Comparison of ENCODE assay signal across 8 mouse cellular contexts in genomic region chr10:103368296-103369080, GRCm38 (mm10). TPM values are rescaled to one million over a fixed set of nuclear protein-coding genes. Genes with fewer than 3 reads are reported as not detected.
DNase-seq lines count a peak whose midpoint lies in the region; ATAC-seq and TF ChIP-seq lines count a peak whose summit lies in the region.

No protein-coding gene starts in this region.

- peaks cover 22% of the 10 kb centered on the region for H3K27me3 ChIP-seq in lung, embryonic 15.5 days
- H3K27me3 ChIP-seq in kidney, embryonic 14.5 days (ENCODE audit: control insufficient read depth, insufficient read depth, low read length) = peaks cover 15% of the 10 kb centered on the region; the same call in 1 of the 2 replicates
- H3K27me3 ChIP-seq in liver, embryonic 13.5 days = peaks cover 24% of the 10 kb centered on the region

- peak overlapping the region; percentile 37 for H3K9ac ChIP-seq in lung, embryonic 15.5 days
- peak overlapping the region; percentile 47; the same call in 1 of the 2 replicates for H3K9ac ChIP-seq in kidney, embryonic 14.5 days (ENCODE audit: low read depth, low read length)
- H3K9ac ChIP-seq in liver, embryonic 13.5 days = no peak overlapping the region

- ATAC-seq in lung, embryonic 15.5 days (ENCODE audit: borderline replicate concordance, extremely low read depth, low FRiP score, low TSS enrichment) = peak; percentile 41; the same call in 1 of the 2 replicates
- peak; percentile 47 for ATAC-seq in kidney, embryonic 14.5 days (ENCODE audit: low FRiP score, low TSS enrichment)
- ATAC-seq in liver, embryonic 13.5 days (ENCODE audit: low read depth) = no peak
- ATAC-seq in monocyte, adult 5-6 weeks (replicated peaks; ENCODE audit: insufficient number of reproducible peaks, low FRiP score, low TSS enrichment, poor library complexity, severe bottlenecking) = no peak

- no peak overlapping the region for H3K27ac ChIP-seq in lung, embryonic 15.5 days
- no peak overlapping the region for H3K27ac ChIP-seq in kidney, embryonic 14.5 days (ENCODE audit: low read depth, low read length)
- H3K27ac ChIP-seq in liver, embryonic 13.5 days = no peak overlapping the region
- peak overlapping the region; percentile 34; the same call in 1 of the 2 replicates for H3K27ac ChIP-seq in olfactory bulb, adult 2 months (ENCODE audit: insufficient read depth, low read depth, low read length)

- TF ChIP-seq POLR2A in olfactory bulb, adult 2 months (IDR thresholded peaks at IDR 0.05; ENCODE audit: insufficient read depth, low read depth, low read length) = no peak

- peak overlapping the region; percentile 53 for H3K4me3 ChIP-seq in lung, embryonic 15.5 days
- H3K4me3 ChIP-seq in kidney, embryonic 14.5 days (ENCODE audit: low read length) = peak overlapping the region; percentile 53
- peak overlapping the region; percentile 49 for H3K4me3 ChIP-seq in liver, embryonic 13.5 days (replicated peaks)
- H3K4me3 ChIP-seq in olfactory bulb, adult 2 months (ENCODE audit: insufficient read depth, low read depth, low read length) = peak overlapping the region; percentile 65

- no peak for DNase-seq in lung, postnatal 10 days
- peak; percentile 70 to 73 for DNase-seq in cerebellum, postnatal 14 days
- peak; percentile 48 for DNase-seq in frontal cortex, postnatal 14 days (ENCODE audit: low spot score in 2 of 2)
- no peak for DNase-seq in liver, embryonic 13.5 days

- peak overlapping the region; percentile 95 for H3K4me2 ChIP-seq in lung, embryonic 15.5 days
- H3K4me2 ChIP-seq in kidney, embryonic 14.5 days (replicated peaks; ENCODE audit: low read depth, low read length) = peak overlapping the region; percentile 95
- H3K4me2 ChIP-seq in liver, embryonic 13.5 days = peak overlapping the region; percentile 64

- H3K9me3 ChIP-seq in lung, embryonic 15.5 days = no peaks in the 10 kb centered on the region
- H3K9me3 ChIP-seq in kidney, embryonic 14.5 days (ENCODE audit: control insufficient read depth, low read length) = no peaks in the 10 kb centered on the region
- no peaks in the 10 kb centered on the region for H3K9me3 ChIP-seq in liver, embryonic 13.5 days (replicated peaks)

- no peaks in the 10 kb centered on the region for H3K36me3 ChIP-seq in lung, embryonic 15.5 days
- no peaks in the 10 kb centered on the region for H3K36me3 ChIP-seq in kidney, embryonic 14.5 days (ENCODE audit: control insufficient read depth, insufficient read depth, low read length)
- H3K36me3 ChIP-seq in liver, embryonic 13.5 days = no peaks in the 10 kb centered on the region

- WGBS in lung, embryonic 15.5 days = under 1% methylated on average over 37 of the region's 37 CpGs
- WGBS in kidney, embryonic 14.5 days = under 1% methylated on average over 37 of the region's 37 CpGs
- under 1% methylated on average over 37 of the region's 37 CpGs for WGBS in liver, embryonic 13.5 days (ENCODE audit: insufficient replicate concordance)
- under 1% methylated on average over 37 of the region's 37 CpGs for WGBS in olfactory bulb, adult 2 months

- no peak for TF ChIP-seq CTCF in olfactory bulb, adult 2 months (IDR thresholded peaks at IDR 0.05; ENCODE audit: insufficient read depth, low read depth, low read length)

- peaks cover 14% of the 10 kb centered on the region for H3K4me1 ChIP-seq in lung, embryonic 15.5 days
- no peaks in the 10 kb centered on the region for H3K4me1 ChIP-seq in kidney, embryonic 14.5 days (ENCODE audit: control insufficient read depth, insufficient read depth, low read length)
- H3K4me1 ChIP-seq in liver, embryonic 13.5 days (replicated peaks) = peaks cover 16% of the 10 kb centered on the region
- 0 out of 2 replicates have a peak, but pooled peaks cover 3% of the 10 kb centered on the region for H3K4me1 ChIP-seq in olfactory bulb, adult 2 months (ENCODE audit: control insufficient read depth, insufficient read depth, low read length)

RNA-seq across cellular contexts. Expression of gene Slc6a15, which starts 0.9 kb away (rescaled TPM):
- 0.88 and 1.1 TPM in 2 replicates for polyA plus RNA-seq in lung, embryonic 15.5 days (2015; fragmentation: Nextera tagmentation; extraction: Ambion mirVana)
- 2.3 and 4.9 TPM in 2 replicates for polyA plus RNA-seq in kidney, embryonic 14.5 days (2014; fragmentation: Nextera tagmentation; extraction: Ambion mirVana)
- polyA plus RNA-seq in liver, embryonic 13.5 days (2015; fragmentation: Nextera tagmentation; extraction: Ambion mirVana) = 0.21 and 0.29 TPM in 2 replicates
- polyA plus RNA-seq in olfactory bulb, adult 2 months (2012; ENCODE audit: insufficient read depth, insufficient read length, low replicate concordance, missing spikeins) = not detected in 2 replicates
- total RNA-seq in monocyte, adult 5-6 weeks (2017) = not detected in 3 replicates

Comparison
In these comparisons a context has a peak if more than half of its experiments do, and no peak if none do; other contexts are left out.
1. ATAC-seq: peak in lung, embryonic 15.5 days (single experiment) and kidney, embryonic 14.5 days (single experiment); none in liver, embryonic 13.5 days (single experiment) and monocyte, adult 5-6 weeks (single experiment).
2. DNase-seq: peak in cerebellum, postnatal 14 days (2 of 2) and frontal cortex, postnatal 14 days (2 of 2); none in lung, postnatal 10 days (single experiment) and liver, embryonic 13.5 days (single experiment).
3. Peak in every context shown above with its lines, with median percentiles within 50 percentile points of each other: H3K4me2 ChIP-seq and H3K4me3 ChIP-seq.